Mouse (Mus musculus): Measurements from ENCODE around the gene Fam168b. TPM values are rescaled to one million over a fixed set of nuclear protein-coding genes. Genes with fewer than 3 reads are reported as not detected.
A peak's percentile ranks its signal among the peaks of the same experiment; 100 is the strongest.

Gene Fam168b
- polyA plus RNA-seq (2015; fragmentation: Nextera tagmentation; extraction: Ambion mirVana), result 75.6 and 78.0 TPM in 2 replicates

DNA sequence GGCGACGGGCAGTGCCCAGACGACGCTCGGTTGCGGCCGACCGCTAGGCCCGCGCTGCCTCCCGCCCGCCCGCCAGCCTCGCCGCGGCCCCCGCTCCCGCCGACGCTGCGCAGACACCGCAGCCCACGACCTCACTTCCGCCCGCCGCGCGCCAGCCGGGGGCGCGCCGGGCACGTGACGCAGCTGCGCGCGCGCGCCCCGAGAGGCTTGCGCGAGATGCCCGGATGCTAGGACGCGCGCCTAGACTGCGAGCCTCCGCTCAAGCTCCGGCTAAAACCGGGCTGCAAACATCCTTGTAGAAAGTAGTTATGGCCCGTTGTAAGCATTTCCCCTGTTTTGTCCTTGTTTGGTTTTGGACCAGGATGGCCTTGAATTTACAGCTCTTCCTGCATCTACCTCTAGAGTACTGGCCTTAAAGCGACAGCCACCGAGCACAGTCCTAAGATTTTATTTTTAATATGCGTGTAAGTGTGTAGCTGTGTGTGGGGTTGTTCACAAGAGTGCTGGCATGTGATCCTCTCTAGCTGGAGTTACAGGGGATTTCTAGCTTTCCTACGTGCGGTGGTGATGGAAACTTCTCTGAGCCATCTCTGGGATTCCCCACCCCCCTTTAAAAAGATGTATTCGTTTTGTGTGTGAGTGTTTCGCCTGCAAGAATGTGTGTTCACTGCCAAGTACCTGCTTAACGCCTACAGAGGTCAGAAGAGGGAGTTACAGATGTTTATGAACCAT, at the start of gene Fam168b:
TSS of gene Fam168b (minus strand) at position 179 of the 732 bp plus-strand sequence.
- peak; percentile 91 for ATAC-seq (ENCODE audit: insufficient number of reproducible peaks, low FRiP score, low TSS enrichment, low read depth)
- Histone ChIP-seq H3K27me3 (no peaks in the 10 kb centered on the region), H3K4me1 (peaks cover 22% of the 10 kb centered on the region), H3K9me3 (replicated peaks) (no peaks in the 10 kb centered on the region), H3K4me2 (replicated peaks) (peak within 1 kb of the TSS; percentile 52), H3K4me3 (replicated peaks) (peak within 1 kb of the TSS; percentile 84), H3K27ac (replicated peaks) (peak within 1 kb of the TSS; percentile 98), H3K9ac (peak within 1 kb of the TSS; percentile 93), H3K36me3 (no peaks in the 10 kb centered on the region)
- WGBS, result under 1% methylated on average over 42 of the region's 59 CpGs

GRCm38 (mm10) chr1:34892466-34892865, 49.6 kb upstream of the Fam168b start:
- H3K27me3 ChIP-seq, result no peaks in the 10 kb centered on the region
- no peaks in the 10 kb centered on the region for H3K9me3 ChIP-seq (replicated peaks)
- H3K4me3 ChIP-seq (replicated peaks), result no peak overlapping the region
- WGBS, result 74% methylated on average over 3 of the region's 3 CpGs
- ATAC-seq (ENCODE audit: insufficient number of reproducible peaks, low FRiP score, low TSS enrichment, low read depth), result no peak
- H3K27ac ChIP-seq (replicated peaks), result no peak overlapping the region
- H3K4me2 ChIP-seq (replicated peaks), result no peak overlapping the region
- no peak overlapping the region for H3K9ac ChIP-seq
- no peaks in the 10 kb centered on the region for H3K4me1 ChIP-seq
- H3K36me3 ChIP-seq, result no peaks in the 10 kb centered on the region

DNA sequence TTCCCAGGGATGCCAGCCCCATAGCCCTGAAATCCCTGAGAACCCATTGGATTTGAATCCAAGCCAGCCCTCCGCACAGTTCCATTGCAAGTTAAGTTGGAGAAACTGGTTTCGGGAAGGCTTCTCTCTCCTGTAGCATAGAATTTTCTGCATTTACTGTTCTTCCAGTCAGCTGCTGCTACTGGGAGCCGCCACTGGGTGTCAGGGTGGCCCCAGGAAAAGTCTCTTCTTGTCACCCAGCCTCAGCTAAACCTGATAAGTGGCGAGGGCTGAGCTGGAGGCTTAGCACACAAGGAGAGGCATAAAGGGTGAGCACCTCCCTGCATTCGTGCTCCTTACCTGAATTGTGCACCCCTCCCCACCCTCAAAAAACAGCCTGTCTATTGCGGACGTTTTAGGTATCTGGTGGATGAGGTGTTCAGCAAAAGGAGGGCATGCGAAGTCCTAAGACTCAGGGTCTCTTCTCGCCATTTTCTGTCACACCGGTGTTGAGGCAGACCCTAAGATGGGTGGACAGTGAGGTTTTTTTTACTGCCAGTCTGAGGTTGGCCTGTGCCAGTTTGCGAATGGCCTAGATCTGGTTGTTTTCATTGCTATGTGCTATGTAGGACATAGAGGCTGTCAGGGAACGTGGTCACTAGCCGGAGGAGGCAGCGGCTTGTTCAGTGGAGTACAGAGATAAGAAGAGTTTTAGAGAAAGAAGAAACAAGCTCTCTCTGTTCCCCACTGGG, 48.9 kb upstream of the Fam168b start:
- WGBS, result 57% methylated on average over 14 of the region's 14 CpGs
- Histone ChIP-seq H3K9me3 (replicated peaks) (no peaks in the 10 kb centered on the region), H3K36me3 (no peaks in the 10 kb centered on the region), H3K4me2 (replicated peaks) (no peak overlapping the region), H3K9ac (no peak overlapping the region), H3K4me3 (replicated peaks) (no peak overlapping the region), H3K27ac (replicated peaks) (no peak overlapping the region), H3K4me1 (no peaks in the 10 kb centered on the region), H3K27me3 (no peaks in the 10 kb centered on the region)
- ATAC-seq (ENCODE audit: insufficient number of reproducible peaks, low FRiP score, low TSS enrichment, low read depth), result no peak

GRCm38 (mm10) chr1:34883776-34884175, 40.9 kb upstream of the Fam168b start:
- Histone ChIP-seq H3K4me2 (replicated peaks) (no peak overlapping the region), H3K9me3 (replicated peaks) (no peaks in the 10 kb centered on the region), H3K9ac (no peak overlapping the region), H3K4me1 (no peaks in the 10 kb centered on the region), H3K27ac (replicated peaks) (no peak overlapping the region), H3K27me3 (no peaks in the 10 kb centered on the region), H3K4me3 (replicated peaks) (no peak overlapping the region), H3K36me3 (no peaks in the 10 kb centered on the region)
- no peak for ATAC-seq (ENCODE audit: insufficient number of reproducible peaks, low FRiP score, low TSS enrichment, low read depth)

GRCm38 (mm10) chr1:34879611-34880010, 36.7 kb upstream of the Fam168b start:
- H3K9ac ChIP-seq, result no peak overlapping the region
- H3K27ac ChIP-seq (replicated peaks), result no peak overlapping the region
- H3K4me2 ChIP-seq (replicated peaks), result no peak overlapping the region
- H3K4me1 ChIP-seq, result no peaks in the 10 kb centered on the region
- WGBS, result 77% methylated on average over 6 of the region's 6 CpGs
- no peak overlapping the region for H3K4me3 ChIP-seq (replicated peaks)
- no peaks in the 10 kb centered on the region for H3K9me3 ChIP-seq (replicated peaks)
- H3K27me3 ChIP-seq, result no peaks in the 10 kb centered on the region
- ATAC-seq (ENCODE audit: insufficient number of reproducible peaks, low FRiP score, low TSS enrichment, low read depth), result no peak
- no peaks in the 10 kb centered on the region for H3K36me3 ChIP-seq

- Histone ChIP-seq H3K36me3 (no peaks in the 10 kb centered on the region), H3K27me3 (no peaks in the 10 kb centered on the region), H3K9ac (no peak overlapping the region), H3K4me2 (replicated peaks) (no peak overlapping the region), H3K4me1 (no peaks in the 10 kb centered on the region), H3K9me3 (replicated peaks) (no peaks in the 10 kb centered on the region), H3K27ac (replicated peaks) (no peak overlapping the region), H3K4me3 (replicated peaks) (no peak overlapping the region)
- WGBS, result 81% methylated on average over 5 of the region's 5 CpGs
- no peak for ATAC-seq (ENCODE audit: insufficient number of reproducible peaks, low FRiP score, low TSS enrichment, low read depth)
Observed at GRCm38 (mm10) chr1:34873551-34873950, 30.7 kb upstream of the Fam168b start.

DNA sequence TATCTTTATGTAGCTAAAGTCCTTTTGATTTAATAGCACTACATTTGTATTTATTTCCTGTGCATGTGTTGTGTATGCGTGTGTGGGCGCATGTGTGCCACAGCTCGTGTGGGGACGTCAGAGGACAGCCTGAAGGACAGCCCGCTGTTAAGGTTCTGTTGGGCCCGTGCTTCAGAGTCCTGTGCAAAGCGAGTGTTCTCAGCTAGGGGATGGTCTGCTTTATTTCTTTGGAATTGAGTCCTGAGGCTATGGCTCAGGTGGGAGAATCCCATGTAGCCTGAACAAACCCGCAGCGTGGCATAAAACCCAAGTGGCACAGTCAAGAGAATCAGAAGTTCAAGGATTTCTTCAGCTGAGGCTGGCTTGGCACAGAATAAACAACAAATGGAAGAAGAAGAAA, 28.3 kb upstream of the Fam168b start:
- H3K9me3 ChIP-seq (replicated peaks), result no peaks in the 10 kb centered on the region
- ATAC-seq (ENCODE audit: insufficient number of reproducible peaks, low FRiP score, low TSS enrichment, low read depth), result no peak
- H3K4me2 ChIP-seq (replicated peaks), result no peak overlapping the region
- 92% methylated on average over 9 of the region's 9 CpGs for WGBS
- H3K9ac ChIP-seq, result no peak overlapping the region
- no peaks in the 10 kb centered on the region for H3K27me3 ChIP-seq
- H3K36me3 ChIP-seq, result no peaks in the 10 kb centered on the region
- H3K4me1 ChIP-seq, result no peaks in the 10 kb centered on the region
- H3K27ac ChIP-seq (replicated peaks), result no peak overlapping the region
- no peak overlapping the region for H3K4me3 ChIP-seq (replicated peaks)

DNA sequence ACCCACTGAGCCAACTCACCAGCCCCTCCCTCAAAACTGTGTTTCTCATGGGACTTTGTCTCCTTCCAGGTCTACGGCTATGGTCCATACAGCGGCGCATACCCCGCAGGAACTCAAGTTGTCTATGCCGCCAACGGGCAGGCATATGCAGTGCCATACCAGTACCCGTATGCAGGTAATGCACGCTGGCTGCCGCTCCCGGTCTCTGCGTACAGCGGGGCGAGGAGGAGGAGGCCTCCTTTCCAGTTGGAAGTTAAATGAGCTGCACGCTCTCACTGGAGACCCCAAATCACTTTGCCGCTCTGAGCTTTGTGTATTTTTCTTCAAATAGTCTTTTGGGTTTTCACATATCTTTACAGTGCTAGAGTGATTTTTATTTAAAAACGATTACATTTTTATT, 26.4 kb upstream of the Fam168b start:
- WGBS, result 95% methylated on average over 16 of the region's 16 CpGs
- Histone ChIP-seq H3K9me3 (replicated peaks) (no peaks in the 10 kb centered on the region), H3K36me3 (no peaks in the 10 kb centered on the region), H3K27ac (replicated peaks) (no peak overlapping the region), H3K4me3 (replicated peaks) (no peak overlapping the region), H3K4me1 (no peaks in the 10 kb centered on the region), H3K9ac (no peak overlapping the region), H3K27me3 (no peaks in the 10 kb centered on the region), H3K4me2 (replicated peaks) (no peak overlapping the region)
- no peak for ATAC-seq (ENCODE audit: insufficient number of reproducible peaks, low FRiP score, low TSS enrichment, low read depth)

DNA sequence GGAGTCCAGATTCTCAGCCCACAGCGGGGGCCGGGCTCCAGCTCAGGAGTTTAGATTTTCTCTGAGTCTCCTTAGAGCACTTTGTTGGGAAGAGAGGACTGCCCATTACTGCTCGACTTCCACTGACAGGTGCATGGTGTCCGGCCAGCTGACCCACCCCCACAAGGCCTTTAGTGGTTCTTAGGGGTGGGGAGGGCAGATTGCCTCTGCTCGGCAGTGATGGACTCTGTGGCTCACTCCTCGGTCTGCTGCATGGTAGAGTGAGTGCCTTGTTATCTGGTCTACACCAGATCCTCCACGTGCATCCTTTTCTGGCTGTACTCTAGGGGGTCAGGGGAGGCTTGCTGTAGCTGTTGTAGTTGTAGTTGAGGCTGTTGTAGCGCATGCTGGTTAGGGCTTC, 25.5 kb upstream of the Fam168b start:
- H3K4me3 ChIP-seq (replicated peaks), result no peak overlapping the region
- no peak overlapping the region for H3K9ac ChIP-seq
- ATAC-seq (ENCODE audit: insufficient number of reproducible peaks, low FRiP score, low TSS enrichment, low read depth), result no peak; the same call in 1 of the 2 replicates
- H3K9me3 ChIP-seq (replicated peaks), result no peaks in the 10 kb centered on the region
- H3K4me1 ChIP-seq, result no peaks in the 10 kb centered on the region
- 84% methylated on average over 8 of the region's 8 CpGs for WGBS
- H3K4me2 ChIP-seq (replicated peaks), result no peak overlapping the region
- no peak overlapping the region for H3K27ac ChIP-seq (replicated peaks)
- H3K36me3 ChIP-seq, result 0 out of 2 replicates have a peak, but pooled peaks cover 3% of the 10 kb centered on the region
- H3K27me3 ChIP-seq, result no peaks in the 10 kb centered on the region

DNA sequence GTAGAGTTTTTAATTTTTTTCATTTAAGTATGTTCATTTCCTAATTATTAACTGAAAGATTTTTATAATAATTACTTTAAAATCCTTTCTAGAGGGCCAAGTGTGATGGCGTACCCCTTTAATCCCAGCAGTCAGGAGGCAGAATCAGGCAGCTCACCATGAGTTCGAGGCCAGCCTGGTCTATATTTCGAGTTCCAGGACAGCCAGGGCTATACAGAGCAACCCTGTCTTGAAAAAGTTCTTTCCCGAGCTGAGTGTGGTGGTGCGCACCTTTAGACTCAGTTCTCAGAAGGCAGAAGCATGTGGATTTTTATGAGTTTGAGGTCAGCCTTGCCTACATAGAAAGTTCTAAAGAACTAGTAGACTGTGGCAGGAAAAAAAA, 24.7 kb upstream of the Fam168b start:
- 94% methylated on average over 5 of the region's 5 CpGs for WGBS
- Histone ChIP-seq H3K9me3 (replicated peaks) (no peaks in the 10 kb centered on the region), H3K9ac (no peak overlapping the region), H3K4me3 (replicated peaks) (no peak overlapping the region), H3K4me2 (replicated peaks) (no peak overlapping the region), H3K4me1 (no peaks in the 10 kb centered on the region), H3K27ac (replicated peaks) (no peak overlapping the region), H3K27me3 (no peaks in the 10 kb centered on the region), H3K36me3 (0 out of 2 replicates have a peak, but pooled peaks cover 5% of the 10 kb centered on the region)
- no peak for ATAC-seq (ENCODE audit: insufficient number of reproducible peaks, low FRiP score, low TSS enrichment, low read depth)

DNA sequence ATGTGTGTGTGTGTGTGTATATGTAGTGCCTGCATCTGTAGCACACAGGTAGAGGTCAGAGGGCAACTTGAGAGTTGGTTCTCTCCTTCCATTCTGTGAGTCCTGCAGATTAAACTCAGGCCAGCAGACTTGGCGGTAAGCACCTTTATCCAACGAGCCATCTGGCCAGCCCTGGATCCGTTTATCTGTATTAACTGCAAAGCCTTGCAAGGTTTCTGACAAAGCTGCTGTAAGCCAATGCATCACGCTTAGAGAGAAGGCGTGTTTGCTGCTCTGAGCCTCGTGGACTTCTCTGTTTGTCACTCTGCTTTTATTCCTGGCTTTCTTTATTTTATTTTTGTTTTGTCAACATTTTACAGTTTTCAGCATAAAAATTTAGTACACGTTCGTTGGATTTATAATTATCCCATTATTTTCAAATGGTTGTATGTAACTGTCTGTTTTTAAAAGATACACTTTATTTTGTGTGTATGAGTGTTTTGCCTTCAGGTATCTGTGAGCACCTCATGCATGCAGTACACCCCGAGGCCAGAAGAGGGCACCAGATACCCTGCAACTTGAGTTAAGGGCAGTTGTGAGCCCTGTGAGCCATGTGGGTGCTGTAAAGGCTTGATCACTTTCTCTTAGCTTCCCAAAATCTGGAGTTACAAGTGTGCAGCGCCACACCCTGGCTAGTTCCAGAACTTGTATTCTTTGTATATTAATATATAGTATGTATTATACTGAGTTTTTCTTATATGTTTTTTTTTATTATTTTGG, 24.1 kb upstream of the Fam168b start:
- ATAC-seq (ENCODE audit: insufficient number of reproducible peaks, low FRiP score, low TSS enrichment, low read depth), result no peak
- Histone ChIP-seq H3K27ac (replicated peaks) (no peak overlapping the region), H3K36me3 (0 out of 2 replicates have a peak, but pooled peaks cover 5% of the 10 kb centered on the region), H3K4me1 (no peaks in the 10 kb centered on the region), H3K4me2 (replicated peaks) (no peak overlapping the region), H3K4me3 (replicated peaks) (no peak overlapping the region), H3K9ac (no peak overlapping the region), H3K9me3 (replicated peaks) (no peaks in the 10 kb centered on the region), H3K27me3 (no peaks in the 10 kb centered on the region)
- WGBS, result 58% methylated on average over 10 of the region's 10 CpGs

All from embryonic facial prominence, embryonic 15.5 days (tissue).